Mouse (Mus musculus): ENCODE data around the gene Sde2.

DNA sequence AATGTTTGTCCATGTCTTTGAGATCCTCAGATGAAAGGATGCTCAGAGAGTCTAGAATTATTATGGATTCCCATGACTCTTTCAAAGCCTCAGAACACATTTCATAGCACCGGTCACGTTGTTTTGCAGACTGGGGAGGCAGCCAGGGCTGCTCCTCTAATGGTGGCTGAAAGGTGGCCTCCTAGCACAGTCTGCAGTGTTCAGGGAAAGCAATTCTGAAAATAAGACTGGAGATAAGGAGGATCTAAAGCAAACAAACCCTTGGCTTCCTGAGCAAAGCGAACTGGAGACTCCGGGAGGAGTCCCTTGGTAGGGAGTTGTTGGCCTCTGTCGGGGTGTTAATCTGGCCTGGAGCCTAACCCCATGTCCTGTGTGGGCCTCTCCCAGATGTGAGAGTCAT lies 13.7 kb upstream of the Sde2 start:
- TF ChIP-seq E2F4 (IDR thresholded peaks at IDR 0.05; ENCODE audit: insufficient read depth) (no peak), POLR2A (IDR thresholded peaks at IDR 0.05; ENCODE audit: insufficient read length, low read depth) (no peak)

All from myocyte (in vitro differentiated cells).